Comparison of ENCODE assay signal across 24 mouse cellular contexts in genomic region chr12:85361580-85361979, GRCm38 (mm10). TPM values are rescaled to one million over a fixed set of nuclear protein-coding genes. Genes with fewer than 3 reads are reported as not detected.
A peak's percentile ranks its signal among the peaks of the same experiment; 100 is the strongest.
DNase-seq lines count a peak whose midpoint lies in the region; ATAC-seq and TF ChIP-seq lines count a peak whose summit lies in the region.
"Had no signal": no experiment of that assay in that cellular context is flagged by ENCODE, and none has a peak within 500 bp of the region (broad histone marks: within the 10 kb centered on the region; RNA-seq: fewer than 3 reads in every experiment).

No protein-coding gene starts in this region.

- ATAC-seq in intestine, embryonic 15.5 days: peak; percentile 80
- peak; percentile 89 for ATAC-seq in intestine, postnatal 0 days
- ATAC-seq in stomach, postnatal 0 days (ENCODE audit: low FRiP score, low TSS enrichment): no peak
- no peak for ATAC-seq in heart, embryonic 12.5 days (ENCODE audit: insufficient number of reproducible peaks, low FRiP score)
- no peak for ATAC-seq in frontal cortex, adult (ENCODE audit: low TSS enrichment)
- ATAC-seq: forebrain, embryonic 14.5 days; forebrain, embryonic 16.5 days had no signal

- no peaks in the 10 kb centered on the region for H3K27me3 ChIP-seq in intestine, embryonic 15.5 days (replicated peaks)
- H3K27me3 ChIP-seq in intestine, postnatal 0 days (replicated peaks; ENCODE audit: control insufficient read depth, insufficient read depth, low read length): no peaks in the 10 kb centered on the region
- no peaks in the 10 kb centered on the region for H3K27me3 ChIP-seq in stomach, postnatal 0 days (ENCODE audit: control insufficient read depth, insufficient read depth, low read length)
- no peaks in the 10 kb centered on the region for H3K27me3 ChIP-seq in heart, embryonic 12.5 days (replicated peaks)
- H3K27me3 ChIP-seq: CH12.LX; embryonic facial prominence, embryonic 12.5 days; forebrain, embryonic 12.5 days had no signal

- H3K4me1 ChIP-seq in intestine, embryonic 15.5 days (replicated peaks): peaks cover 11% of the 10 kb centered on the region
- H3K4me1 ChIP-seq in intestine, postnatal 0 days (replicated peaks; ENCODE audit: control insufficient read depth, insufficient read depth, low read length): 0 out of 2 replicates have a peak, but pooled peaks cover 9% of the 10 kb centered on the region
- H3K4me1 ChIP-seq in stomach, postnatal 0 days (replicated peaks; ENCODE audit: control insufficient read depth, insufficient read depth): no peaks in the 10 kb centered on the region; the same call in 1 of the 2 replicates
- H3K4me1 ChIP-seq in heart, embryonic 12.5 days (replicated peaks): peaks cover 13% of the 10 kb centered on the region
- H3K4me1 ChIP-seq: embryonic facial prominence, embryonic 10.5 days; embryonic facial prominence, embryonic 12.5 days; forebrain, embryonic 10.5 days had no signal

- peak; percentile 24 for DNase-seq in MN1 (ENCODE audit: low spot score)
- no peak for DNase-seq in stomach, postnatal 0 days (ENCODE audit: low spot score)
- DNase-seq in cerebellum, postnatal 25 days: no peak
- DNase-seq: adrenal gland, adult 2 months; adrenal gland, postnatal 10 days; adrenal gland, postnatal 25 days; cerebellum, adult 11 months; cerebellum, adult 18-20 months; cerebellum, adult 8-10 months; cerebellum, adult 9-11 months; cerebellum, postnatal 14 days had no signal

- no peak for TF ChIP-seq EP300 in stomach, postnatal 0 days (optimal IDR thresholded peaks at IDR 0.05)

- H3K9ac ChIP-seq in intestine, embryonic 15.5 days: no peak overlapping the region
- H3K9ac ChIP-seq in intestine, postnatal 0 days (ENCODE audit: low read depth, low read length): no peak overlapping the region
- H3K9ac ChIP-seq in stomach, postnatal 0 days (ENCODE audit: low read length): no peak overlapping the region
- H3K9ac ChIP-seq in heart, embryonic 12.5 days: no peak overlapping the region
- H3K9ac ChIP-seq: embryonic facial prominence, embryonic 12.5 days; forebrain, embryonic 12.5 days had no signal

- 0 out of 2 replicates have a peak, but pooled peaks cover 3% of the 10 kb centered on the region for H3K36me3 ChIP-seq in intestine, embryonic 15.5 days
- H3K36me3 ChIP-seq in intestine, postnatal 0 days (ENCODE audit: control insufficient read depth, insufficient read depth): no peaks in the 10 kb centered on the region
- no peaks in the 10 kb centered on the region for H3K36me3 ChIP-seq in stomach, postnatal 0 days (ENCODE audit: control insufficient read depth, insufficient read depth, low read length)
- H3K36me3 ChIP-seq in heart, embryonic 12.5 days: peaks cover 11% of the 10 kb centered on the region; the same call in 1 of the 2 replicates
- H3K36me3 ChIP-seq: embryonic facial prominence, embryonic 12.5 days had no signal

- H3K4me3 ChIP-seq in intestine, embryonic 15.5 days (replicated peaks): no peak overlapping the region
- no peak overlapping the region for H3K4me3 ChIP-seq in intestine, postnatal 0 days (ENCODE audit: low read depth, low read length)
- no peak overlapping the region for H3K4me3 ChIP-seq in stomach, postnatal 0 days (ENCODE audit: low read depth, low read length)
- no peak overlapping the region for H3K4me3 ChIP-seq in heart, embryonic 12.5 days
- H3K4me3 ChIP-seq: embryonic facial prominence, embryonic 10.5 days; embryonic facial prominence, embryonic 12.5 days; erythroblast, embryonic 14.5 days; forebrain, embryonic 10.5 days; forebrain, embryonic 12.5 days had no signal

- no peaks in the 10 kb centered on the region for H3K9me3 ChIP-seq in intestine, embryonic 15.5 days
- no peaks in the 10 kb centered on the region for H3K9me3 ChIP-seq in intestine, postnatal 0 days (ENCODE audit: control insufficient read depth)
- no peaks in the 10 kb centered on the region for H3K9me3 ChIP-seq in stomach, postnatal 0 days (ENCODE audit: control insufficient read depth, low read length)
- no peaks in the 10 kb centered on the region for H3K9me3 ChIP-seq in heart, embryonic 12.5 days (replicated peaks)
- H3K9me3 ChIP-seq: embryonic facial prominence, embryonic 10.5 days; embryonic facial prominence, embryonic 12.5 days; forebrain, embryonic 10.5 days; forebrain, embryonic 12.5 days; G1E had no signal

- TF ChIP-seq CTCF in intestine, postnatal 0 days (IDR thresholded peaks at IDR 0.05; ENCODE audit: low read depth): peak; percentile 24; the same call in 1 of the 2 replicates
- no peak for TF ChIP-seq CTCF in stomach, postnatal 0 days (IDR thresholded peaks at IDR 0.05; ENCODE audit: low read depth)

- no peak overlapping the region for H3K4me2 ChIP-seq in intestine, embryonic 15.5 days (replicated peaks)
- no peak overlapping the region for H3K4me2 ChIP-seq in intestine, postnatal 0 days (replicated peaks; ENCODE audit: low read depth)
- no peak overlapping the region for H3K4me2 ChIP-seq in stomach, postnatal 0 days (replicated peaks; ENCODE audit: low read depth)
- H3K4me2 ChIP-seq in heart, embryonic 12.5 days: no peak overlapping the region
- H3K4me2 ChIP-seq: embryonic facial prominence, embryonic 12.5 days; forebrain, embryonic 12.5 days had no signal

- H3K27ac ChIP-seq in intestine, embryonic 15.5 days: no peak overlapping the region
- peak overlapping the region; percentile 3; the same call in 1 of the 2 replicates for H3K27ac ChIP-seq in intestine, postnatal 0 days (ENCODE audit: low read depth, low read length)
- H3K27ac ChIP-seq in stomach, postnatal 0 days (replicated peaks): peak overlapping the region; percentile 49; the same call in 1 of the 2 replicates
- no peak overlapping the region for H3K27ac ChIP-seq in heart, embryonic 12.5 days (ENCODE audit: poor library complexity, severe bottlenecking)
- H3K27ac ChIP-seq: embryonic facial prominence, embryonic 10.5 days; embryonic facial prominence, embryonic 12.5 days; forebrain, embryonic 10.5 days; forebrain, embryonic 12.5 days had no signal

RNA-seq across cellular contexts. Expression of gene Tmed10, which starts 13.1 kb away (rescaled TPM):
- 343 and 345 TPM in 2 replicates for polyA plus RNA-seq in intestine, embryonic 15.5 days (2015; fragmentation: Nextera tagmentation; extraction: Ambion mirVana)
- polyA plus RNA-seq in intestine, postnatal 0 days (2015; fragmentation: Nextera tagmentation; extraction: Ambion mirVana): 328 TPM in 2 replicates
- polyA plus RNA-seq in stomach, postnatal 0 days (2015; fragmentation: Nextera tagmentation; extraction: Ambion mirVana): 351 and 370 TPM in 2 replicates
- 319 and 324 TPM in 2 replicates for polyA plus RNA-seq in heart, embryonic 12.5 days (2016; fragmentation: Nextera tagmentation; extraction: Ambion mirVana)

RNA-seq across cellular contexts. Expression of gene Nek9, which starts 22.4 kb away (rescaled TPM):
- 16.2 and 16.7 TPM in 2 replicates for polyA plus RNA-seq in intestine, embryonic 15.5 days (2015; fragmentation: Nextera tagmentation; extraction: Ambion mirVana)
- polyA plus RNA-seq in intestine, postnatal 0 days (2015; fragmentation: Nextera tagmentation; extraction: Ambion mirVana): 10.2 and 10.3 TPM in 2 replicates
- polyA plus RNA-seq in stomach, postnatal 0 days (2015; fragmentation: Nextera tagmentation; extraction: Ambion mirVana): 7.2 and 8.1 TPM in 2 replicates
- polyA plus RNA-seq in heart, embryonic 12.5 days (2016; fragmentation: Nextera tagmentation; extraction: Ambion mirVana): 33.8 and 33.9 TPM in 2 replicates

Comparison
In these comparisons a context has a peak if more than half of its experiments do, and no peak if none do; other contexts are left out.
1. H3K27ac ChIP-seq: peak in intestine, postnatal 0 days (single experiment) and stomach, postnatal 0 days (single experiment); none in intestine, embryonic 15.5 days (single experiment) and heart, embryonic 12.5 days (single experiment).
2. ATAC-seq: peak in intestine, embryonic 15.5 days (single experiment) and intestine, postnatal 0 days (single experiment); none in stomach, postnatal 0 days (single experiment), heart, embryonic 12.5 days (single experiment) and frontal cortex, adult (single experiment).